Mouse (Mus musculus) thymus, postnatal 0 days (tissue): Measurements from ENCODE around the gene Mrpl40. TPM values are rescaled to one million over a fixed set of nuclear protein-coding genes. Genes with fewer than 3 reads are reported as not detected.

Experiments used
- DNase-seq: peaks from one replicate; pipeline ENCODE4 v3.0.0-alpha.2; 2015; ENCODE audit warnings: low spot score
- polyA plus RNA-seq: library from polyadenylated mRNA; unstranded; fragments of >200 nt; fragmentation: Nextera tagmentation; extraction: Ambion mirVana; gene quantifications from 2 replicates; pipeline ENCODE4 v1.2.1, GENCODE M21; 2015

The Mrpl40 gene
- polyA plus RNA-seq, 1 experiment from 2014 or later = 126 TPM

- no peak for DNase-seq
Measured at GRCm38 (mm10) chr16:18829102-18829501, 47.6 kb downstream of the Mrpl40 start.

GRCm38 (mm10) chr16:18828630-18829029, 48.0 kb downstream of the Mrpl40 start:
- no peak for DNase-seq

- DNase-seq = no peak
Measured at GRCm38 (mm10) chr16:18822925-18823324, 53.7 kb downstream of the Mrpl40 start.

GRCm38 (mm10) chr16:18822356-18822755, 54.3 kb downstream of the Mrpl40 start:
- no peak for DNase-seq

Other genes with a start within 250 kb of the Mrpl40 start
- gene Sept5, start 246.9 kb downstream of the Mrpl40 start, polyA plus RNA-seq = 1.7 TPM in 2 replicates
- 15.4 and 23.6 TPM in 2 replicates for gene Cldn5, start 100.0 kb downstream of the Mrpl40 start, polyA plus RNA-seq
- gene Ufd1, start 65.1 kb downstream of the Mrpl40 start, polyA plus RNA-seq = 98.8 and 111 TPM in 2 replicates
- gene Cdc45, start 64.9 kb downstream of the Mrpl40 start, polyA plus RNA-seq = 60.7 and 68.5 TPM in 2 replicates
- gene 2510002D24Rik, start 40.3 kb downstream of the Mrpl40 start, polyA plus RNA-seq = 19.5 and 34.3 TPM in 2 replicates
- not detected in 2 replicates for gene Gm28539, start 40.3 kb downstream of the Mrpl40 start, polyA plus RNA-seq
- gene Hira, start 175 bp upstream of the Mrpl40 start, polyA plus RNA-seq = 12.7 and 16.4 TPM in 2 replicates